Mouse (Mus musculus): Measurements from ENCODE around the gene Degs1. TPM values are rescaled to one million over a fixed set of nuclear protein-coding genes. Genes with fewer than 3 reads are reported as not detected.

The Degs1 gene
- polyA plus RNA-seq (2015; fragmentation: Nextera tagmentation; extraction: Ambion mirVana) = 87.1 and 87.8 TPM in 2 replicates

GRCm38 (mm10) chr1:182282091-182283075 is at the start of gene Degs1:
Gene Degs1, minus strand, starts transcription at chr1:182282804.
- under 1% methylated on average over 76 of the region's 94 CpGs for WGBS
- H3K27me3 ChIP-seq = 0 out of 2 replicates have a peak, but pooled peaks cover 4% of the 10 kb centered on the region
- peak within 1 kb of the TSS; percentile 71 for H3K4me3 ChIP-seq
- ATAC-seq (ENCODE audit: low FRiP score, low read depth) = peak; percentile 93
- H3K27ac ChIP-seq (replicated peaks) = peak within 1 kb of the TSS; percentile 87
- peak within 1 kb of the TSS; percentile 83 for H3K9ac ChIP-seq
- peaks cover 29% of the 10 kb centered on the region for H3K4me1 ChIP-seq (replicated peaks)
- H3K9me3 ChIP-seq = no peaks in the 10 kb centered on the region
- peak within 1 kb of the TSS; percentile 79 for H3K4me2 ChIP-seq
- H3K36me3 ChIP-seq = peaks cover 15% of the 10 kb centered on the region

- H3K9me3 ChIP-seq = no peaks in the 10 kb centered on the region
- H3K36me3 ChIP-seq = peaks cover 59% of the 10 kb centered on the region
- no peak overlapping the region for H3K9ac ChIP-seq
- no peak for ATAC-seq (ENCODE audit: low FRiP score, low read depth)
- no peak overlapping the region for H3K27ac ChIP-seq (replicated peaks)
- no peaks in the 10 kb centered on the region for H3K27me3 ChIP-seq
- no peak overlapping the region for H3K4me2 ChIP-seq
- no peaks in the 10 kb centered on the region for H3K4me1 ChIP-seq (replicated peaks)
- 97% methylated on average over 1 of the region's 1 CpGs for WGBS
- H3K4me3 ChIP-seq = no peak overlapping the region
These were observed 43.3 kb upstream of the Degs1 start for GRCm38 (mm10) chr1:182325919-182326318.

GRCm38 (mm10) chr1:182324552-182324951 is 41.9 kb upstream of the Degs1 start:
- ATAC-seq (ENCODE audit: low FRiP score, low read depth) = no peak
- peaks cover 65% of the 10 kb centered on the region for H3K36me3 ChIP-seq

DNA sequence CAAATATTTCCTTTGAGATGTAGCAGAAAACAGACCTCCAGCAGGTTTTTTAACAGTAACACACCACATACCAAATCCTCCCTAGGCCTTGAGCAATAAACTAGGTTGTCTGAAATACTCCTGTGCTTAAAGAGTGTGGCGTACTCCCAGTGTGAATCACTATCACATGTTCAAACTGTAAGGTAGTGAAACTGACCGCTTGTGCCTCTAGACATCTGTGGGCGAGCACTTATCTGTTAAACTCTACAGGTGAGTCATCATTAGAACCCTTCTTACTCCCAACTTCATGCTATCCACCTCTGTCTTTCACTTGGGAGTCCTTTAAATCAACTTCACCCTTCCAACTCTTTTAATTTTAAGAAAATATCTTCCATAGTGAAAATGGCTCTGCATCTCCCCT is 40.5 kb upstream of the Degs1 start:
- no peak overlapping the region for H3K27ac ChIP-seq (replicated peaks)
- no peak overlapping the region for H3K4me3 ChIP-seq
- H3K4me1 ChIP-seq (replicated peaks) = no peaks in the 10 kb centered on the region
- ATAC-seq (ENCODE audit: low FRiP score, low read depth) = no peak
- H3K9ac ChIP-seq = no peak overlapping the region
- H3K27me3 ChIP-seq = no peaks in the 10 kb centered on the region
- peaks cover 77% of the 10 kb centered on the region for H3K36me3 ChIP-seq
- H3K9me3 ChIP-seq = no peaks in the 10 kb centered on the region
- no peak overlapping the region for H3K4me2 ChIP-seq
- WGBS = 97% methylated on average over 3 of the region's 3 CpGs

More at GRCm38 (mm10) chr1:182324552-182324951, 41.9 kb upstream of the Degs1 start:
- 96% methylated on average over 7 of the region's 7 CpGs for WGBS
- no peak overlapping the region for H3K4me3 ChIP-seq
- no peak overlapping the region for H3K27ac ChIP-seq (replicated peaks)
- H3K4me2 ChIP-seq = no peak overlapping the region
- no peaks in the 10 kb centered on the region for H3K4me1 ChIP-seq (replicated peaks)
- H3K9me3 ChIP-seq = no peaks in the 10 kb centered on the region
- no peak overlapping the region for H3K9ac ChIP-seq
- no peaks in the 10 kb centered on the region for H3K27me3 ChIP-seq

DNA sequence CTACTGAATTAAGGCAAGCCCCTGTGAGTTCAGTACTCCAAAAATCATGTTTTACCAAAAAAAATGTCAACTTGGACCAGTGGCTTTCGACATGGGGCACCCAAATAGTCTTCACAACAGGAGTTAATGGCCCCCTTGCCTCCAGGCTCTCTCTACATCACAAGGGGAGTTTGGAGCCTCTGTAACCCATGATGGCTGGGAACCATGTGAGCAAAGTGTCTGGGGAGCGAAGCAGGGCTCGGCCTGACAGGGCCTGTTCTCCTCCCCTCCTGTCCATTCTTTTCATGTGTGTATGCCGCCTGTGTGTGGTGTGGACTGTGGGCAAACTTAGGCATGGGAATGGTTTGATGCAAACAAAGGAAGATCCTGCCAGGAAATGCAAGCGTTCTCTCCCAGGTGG is 31.6 kb upstream of the Degs1 start:
- H3K4me3 ChIP-seq = no peak overlapping the region
- WGBS = 94% methylated on average over 5 of the region's 5 CpGs
- no peak overlapping the region for H3K4me2 ChIP-seq
- no peak overlapping the region for H3K9ac ChIP-seq
- no peak for ATAC-seq (ENCODE audit: low FRiP score, low read depth)
- H3K27ac ChIP-seq (replicated peaks) = no peak overlapping the region
- no peaks in the 10 kb centered on the region for H3K9me3 ChIP-seq
- H3K27me3 ChIP-seq = no peaks in the 10 kb centered on the region
- peaks cover 53% of the 10 kb centered on the region for H3K36me3 ChIP-seq
- H3K4me1 ChIP-seq (replicated peaks) = no peaks in the 10 kb centered on the region

- Histone ChIP-seq H3K36me3 (peaks cover 44% of the 10 kb centered on the region), H3K4me2 (no peak overlapping the region), H3K9me3 (no peaks in the 10 kb centered on the region), H3K9ac (no peak overlapping the region), H3K27ac (replicated peaks) (no peak overlapping the region), H3K4me3 (no peak overlapping the region), H3K4me1 (replicated peaks) (no peaks in the 10 kb centered on the region), H3K27me3 (no peaks in the 10 kb centered on the region)
- no peak for ATAC-seq (ENCODE audit: low FRiP score, low read depth)
- WGBS = 95% methylated on average over 8 of the region's 8 CpGs
These were observed 30.6 kb upstream of the Degs1 start for GRCm38 (mm10) chr1:182313181-182313580.

DNA sequence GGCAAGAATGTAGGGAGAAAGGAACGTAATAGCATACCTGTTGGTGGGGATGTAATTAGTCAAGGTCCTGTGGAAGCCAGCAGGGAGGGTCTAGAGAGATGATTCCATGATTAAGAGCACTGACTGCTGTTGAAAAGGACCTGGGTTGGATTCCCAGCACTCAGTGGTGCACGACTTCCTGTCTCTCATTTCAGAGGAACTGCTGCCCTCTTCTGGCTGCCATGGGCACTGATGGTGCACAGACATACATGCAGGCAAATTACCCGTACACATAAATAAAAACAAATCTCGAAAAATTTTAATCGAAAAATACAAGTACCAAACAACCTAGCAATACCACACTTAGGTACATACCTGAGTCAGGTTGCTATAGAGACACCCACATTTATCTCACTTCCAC is 28.8 kb upstream of the Degs1 start:
- WGBS = 97% methylated on average over 5 of the region's 5 CpGs
- H3K36me3 ChIP-seq = peaks cover 26% of the 10 kb centered on the region

DNA sequence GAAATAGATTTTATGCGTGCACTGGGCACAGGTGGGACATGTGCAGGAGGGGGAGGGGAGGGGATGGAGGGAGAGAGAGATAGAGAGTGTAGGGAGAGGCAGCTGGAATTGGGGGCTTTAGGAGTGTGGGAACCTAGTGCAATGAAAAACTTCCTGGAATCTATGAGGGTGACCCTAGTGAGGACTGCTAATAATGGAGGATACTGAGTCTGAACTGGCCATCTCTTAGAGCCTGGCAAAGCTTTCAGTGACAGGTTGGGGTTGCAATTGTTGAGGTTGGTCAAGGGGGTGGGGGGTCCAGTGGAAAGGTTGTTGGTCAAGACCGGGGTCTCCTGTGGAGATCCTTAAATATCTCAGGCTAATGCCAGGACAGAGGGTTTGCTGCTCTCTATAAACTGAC is 27.7 kb upstream of the Degs1 start:
- ATAC-seq (ENCODE audit: low FRiP score, low read depth) = no peak
- H3K9me3 ChIP-seq = no peaks in the 10 kb centered on the region
- no peaks in the 10 kb centered on the region for H3K27me3 ChIP-seq
- H3K27ac ChIP-seq (replicated peaks) = no peak overlapping the region
- H3K4me2 ChIP-seq = no peak overlapping the region
- H3K4me1 ChIP-seq (replicated peaks) = no peaks in the 10 kb centered on the region
- WGBS = 91% methylated on average over 2 of the region's 2 CpGs
- no peak overlapping the region for H3K4me3 ChIP-seq
- no peak overlapping the region for H3K9ac ChIP-seq
- H3K36me3 ChIP-seq = peaks cover 18% of the 10 kb centered on the region

More for the DNA sequence above, 28.8 kb upstream of the Degs1 start:
- no peak overlapping the region for H3K9ac ChIP-seq
- no peaks in the 10 kb centered on the region for H3K9me3 ChIP-seq
- no peaks in the 10 kb centered on the region for H3K27me3 ChIP-seq
- no peaks in the 10 kb centered on the region for H3K4me1 ChIP-seq (replicated peaks)
- no peak overlapping the region for H3K4me3 ChIP-seq
- no peak for ATAC-seq (ENCODE audit: low FRiP score, low read depth)
- H3K4me2 ChIP-seq = no peak overlapping the region
- H3K27ac ChIP-seq (replicated peaks) = no peak overlapping the region

GRCm38 (mm10) chr1:182309403-182309802 is 26.8 kb upstream of the Degs1 start:
- no peak overlapping the region for H3K9ac ChIP-seq
- no peak overlapping the region for H3K4me3 ChIP-seq
- no peak overlapping the region for H3K27ac ChIP-seq (replicated peaks)
- no peak for ATAC-seq (ENCODE audit: low FRiP score, low read depth)
- peaks cover 11% of the 10 kb centered on the region for H3K36me3 ChIP-seq
- no peaks in the 10 kb centered on the region for H3K4me1 ChIP-seq (replicated peaks)
- WGBS = 68% methylated on average over 5 of the region's 5 CpGs
- no peaks in the 10 kb centered on the region for H3K27me3 ChIP-seq
- no peak overlapping the region for H3K4me2 ChIP-seq
- H3K9me3 ChIP-seq = no peaks in the 10 kb centered on the region

DNA sequence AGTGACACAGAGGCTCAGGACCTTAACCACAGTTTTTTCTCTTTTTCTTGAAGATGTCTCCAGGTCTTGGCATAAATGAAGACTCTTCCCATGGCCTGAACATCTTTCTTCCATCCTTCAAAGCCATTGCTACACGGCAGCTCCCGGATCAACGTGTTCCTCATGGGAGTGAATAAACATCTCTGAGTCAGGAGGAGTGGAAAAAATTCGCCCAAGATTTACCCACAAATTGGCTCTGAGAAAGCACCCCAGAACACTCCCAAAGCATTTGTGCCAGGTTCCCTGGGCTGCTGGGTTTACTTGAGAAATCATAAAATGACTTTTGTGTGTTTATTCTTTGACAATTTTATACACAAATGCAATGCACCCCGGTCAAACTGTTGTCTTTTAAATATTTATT is 20.3 kb upstream of the Degs1 start:
- H3K4me3 ChIP-seq = no peak overlapping the region
- H3K9ac ChIP-seq = no peak overlapping the region
- WGBS = 96% methylated on average over 5 of the region's 5 CpGs
- no peak overlapping the region for H3K4me2 ChIP-seq
- no peaks in the 10 kb centered on the region for H3K27me3 ChIP-seq
- no peaks in the 10 kb centered on the region for H3K36me3 ChIP-seq
- H3K4me1 ChIP-seq (replicated peaks) = no peaks in the 10 kb centered on the region
- H3K9me3 ChIP-seq = no peaks in the 10 kb centered on the region
- H3K27ac ChIP-seq (replicated peaks) = no peak overlapping the region
- no peak for ATAC-seq (ENCODE audit: low FRiP score, low read depth)

DNA sequence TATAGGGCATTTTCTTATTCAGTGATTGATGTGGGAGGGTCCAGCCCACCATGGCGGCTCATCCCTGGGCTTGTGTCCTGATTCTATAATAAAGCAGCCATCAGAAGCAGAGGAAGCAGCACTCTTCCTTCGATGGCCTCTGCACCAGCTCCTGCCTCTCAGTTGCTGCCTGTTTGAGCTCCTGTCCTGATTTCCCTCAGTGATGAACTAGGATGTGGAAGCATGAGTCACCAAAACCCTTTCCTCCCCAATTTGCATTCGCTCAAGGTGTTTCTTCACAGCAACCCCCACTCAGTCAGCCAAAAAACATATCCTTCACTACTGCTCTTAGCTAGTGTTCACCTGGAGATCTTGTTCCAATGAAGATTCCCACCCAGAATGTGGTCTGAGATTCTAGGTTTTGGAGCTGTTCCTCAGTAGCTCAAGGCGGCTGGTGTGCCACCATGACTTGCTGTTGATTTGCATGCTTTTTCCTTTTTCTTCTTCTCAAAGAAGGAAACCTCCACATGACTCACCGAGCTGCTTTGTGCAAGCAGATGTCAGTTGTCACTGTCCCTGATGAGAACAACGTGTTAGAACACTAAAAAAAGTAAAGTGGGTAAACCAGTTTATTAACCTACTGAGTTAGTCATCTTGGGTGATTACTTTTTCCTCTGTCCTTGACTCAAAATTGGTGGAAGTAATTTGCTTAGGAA is 19.7 kb upstream of the Degs1 start:
- H3K36me3 ChIP-seq = no peaks in the 10 kb centered on the region
- WGBS = 90% methylated on average over 6 of the region's 6 CpGs
- H3K27me3 ChIP-seq = no peaks in the 10 kb centered on the region
- no peak for ATAC-seq (ENCODE audit: low FRiP score, low read depth)
- no peak overlapping the region for H3K4me3 ChIP-seq
- H3K4me1 ChIP-seq (replicated peaks) = no peaks in the 10 kb centered on the region
- no peaks in the 10 kb centered on the region for H3K9me3 ChIP-seq
- H3K9ac ChIP-seq = no peak overlapping the region
- H3K4me2 ChIP-seq = no peak overlapping the region
- H3K27ac ChIP-seq (replicated peaks) = no peak overlapping the region

GRCm38 (mm10) chr1:182297821-182298220 is 15.2 kb upstream of the Degs1 start:
- H3K27me3 ChIP-seq = no peaks in the 10 kb centered on the region
- 96% methylated on average over 5 of the region's 5 CpGs for WGBS
- no peak overlapping the region for H3K9ac ChIP-seq
- H3K27ac ChIP-seq (replicated peaks) = no peak overlapping the region
- H3K4me2 ChIP-seq = no peak overlapping the region
- H3K9me3 ChIP-seq = no peaks in the 10 kb centered on the region
- no peak overlapping the region for H3K4me3 ChIP-seq
- H3K4me1 ChIP-seq (replicated peaks) = no peaks in the 10 kb centered on the region
- ATAC-seq (ENCODE audit: low FRiP score, low read depth) = no peak
- H3K36me3 ChIP-seq = no peaks in the 10 kb centered on the region

Data from hindbrain, embryonic 15.5 days (tissue).